Mouse (Mus musculus) mouse trophoblast stem cell (cell line): ENCODE data around the gene Cdk17.

Experiments used
- in situ Hi-C, 2 experiments: fragments of 300-500 bp; cut with MseI, MboI; formaldehyde crosslinking; loops; 2 replicates in 1 of 2; 3 replicates in 1 of 2; pipeline ENCODE4 v1.15.1; 2025

Cdk17 gene

DNA sequence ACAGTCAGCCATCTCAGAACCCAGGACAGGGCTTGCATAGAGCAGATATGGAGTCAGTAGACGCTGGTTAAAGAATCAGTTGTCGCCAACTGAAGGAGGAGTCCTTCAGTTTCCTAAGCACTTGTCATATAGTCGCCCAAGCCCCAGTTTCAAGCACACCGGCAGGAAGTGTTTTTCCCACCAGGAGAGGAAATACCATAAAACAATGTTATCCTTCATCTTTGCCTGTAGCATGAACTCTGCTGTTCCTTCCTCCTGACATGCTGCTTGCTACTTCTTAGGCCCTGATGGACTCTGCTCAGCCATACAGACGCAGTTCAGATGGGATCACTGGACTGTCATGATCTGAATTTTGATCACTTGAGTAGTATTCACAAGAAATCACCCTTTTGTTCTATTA lies 124.8 kb downstream of the Cdk17 start:
- in situ Hi-C loops = loop anchor here (10.0 kb wide), 1 partner anchor 211 kb away; no protein-coding TSS in a partner anchor

DNA sequence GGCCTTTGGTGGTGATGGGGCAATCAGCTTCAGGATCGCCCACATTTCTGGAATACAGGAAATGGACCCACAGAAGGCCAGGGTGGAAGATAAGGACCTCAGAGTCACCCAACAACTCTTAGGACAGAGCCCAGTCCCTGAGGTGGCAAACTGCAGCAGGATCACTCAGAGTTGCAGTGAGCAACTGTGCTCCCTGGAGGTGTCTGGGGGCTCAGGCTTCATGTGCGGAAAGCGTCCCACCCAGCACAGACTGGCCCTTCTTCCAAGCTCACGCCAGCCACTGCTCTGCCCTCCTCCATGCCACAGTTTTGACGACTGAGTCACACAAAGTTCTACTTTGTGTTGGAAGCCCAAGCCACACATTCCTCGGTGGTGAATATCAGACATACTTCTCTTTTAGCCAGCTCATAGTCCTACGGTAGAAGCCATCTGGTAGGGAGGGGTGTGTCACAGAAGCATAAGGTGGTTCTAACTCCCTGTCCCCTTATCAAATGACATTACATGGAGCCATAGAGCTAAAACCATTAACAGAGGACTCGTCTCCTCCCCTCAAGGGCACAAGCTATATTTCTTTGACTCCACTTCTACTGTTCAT lies 127.0 kb downstream of the Cdk17 start:
- in situ Hi-C loops = loop anchor here (10.0 kb wide), 1 partner anchor 213 kb away; no protein-coding TSS in a partner anchor

DNA sequence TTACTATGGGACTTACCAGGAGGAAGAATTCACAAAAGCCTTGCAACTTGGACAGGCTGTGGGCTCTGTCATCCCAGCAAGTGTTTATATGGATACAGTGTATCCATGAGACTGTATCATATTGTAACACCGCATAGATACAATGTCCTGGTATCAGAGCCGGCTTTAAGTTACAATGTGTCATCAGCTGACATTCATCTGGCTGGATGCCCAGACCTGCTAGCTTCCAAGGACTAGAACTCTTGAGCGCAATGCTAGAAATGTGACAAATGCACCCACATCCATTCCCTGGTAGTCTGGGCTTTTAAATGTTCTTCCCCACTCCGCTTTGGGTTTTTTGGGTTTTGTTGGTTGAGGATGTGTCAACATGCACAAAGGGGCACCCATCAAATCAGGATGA lies 127.7 kb downstream of the Cdk17 start:
- in situ Hi-C loops = loop anchor here (10.0 kb wide), 1 partner anchor 214 kb away; no protein-coding TSS in a partner anchor

DNA sequence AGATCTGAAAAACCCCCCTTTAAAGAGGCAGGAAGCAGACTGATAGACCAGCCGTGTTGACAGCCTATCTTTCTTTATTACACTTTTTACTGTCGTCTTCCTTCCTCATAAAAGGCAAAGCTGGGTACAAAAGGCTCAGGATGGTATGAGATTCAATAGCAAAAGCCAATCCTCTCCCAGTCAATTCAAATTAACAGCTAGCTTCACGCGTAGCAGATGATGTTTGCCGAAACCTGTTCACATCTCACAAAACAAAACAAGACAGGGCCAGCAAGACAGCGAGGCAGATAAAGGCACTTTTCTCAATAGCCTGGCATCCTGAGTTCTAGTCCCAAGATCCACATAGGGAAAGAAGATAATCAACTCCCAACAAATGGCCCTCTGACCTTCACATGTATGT lies 128.7 kb downstream of the Cdk17 start:
- in situ Hi-C loops = loop anchor here (10.0 kb wide), 1 partner anchor 215 kb away; no protein-coding TSS in a partner anchor

DNA sequence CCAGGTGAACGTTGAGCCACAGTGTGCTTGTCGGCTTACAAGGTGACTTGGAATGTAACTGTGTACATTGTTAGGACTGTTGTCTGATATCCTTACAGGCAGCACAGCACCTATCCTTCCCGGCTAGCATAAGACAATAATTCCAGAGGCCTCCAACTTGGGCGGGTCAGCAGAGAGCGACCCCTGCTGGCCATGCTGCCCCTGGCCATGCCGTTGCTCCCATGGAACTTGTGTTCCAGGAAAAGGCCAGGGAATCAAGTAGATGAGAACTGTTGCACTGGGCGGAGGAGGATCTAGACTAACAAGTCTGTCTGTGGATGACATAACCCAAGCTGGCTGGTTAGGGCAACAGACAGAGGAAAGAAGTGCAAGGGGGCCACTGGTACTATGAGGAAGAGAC lies 130.7 kb downstream of the Cdk17 start:
- in situ Hi-C loops = loop anchor here (5.0 to 10.0 kb wide), 2 partner anchors 133 to 136 kb away; no protein-coding TSS in a partner anchor

DNA sequence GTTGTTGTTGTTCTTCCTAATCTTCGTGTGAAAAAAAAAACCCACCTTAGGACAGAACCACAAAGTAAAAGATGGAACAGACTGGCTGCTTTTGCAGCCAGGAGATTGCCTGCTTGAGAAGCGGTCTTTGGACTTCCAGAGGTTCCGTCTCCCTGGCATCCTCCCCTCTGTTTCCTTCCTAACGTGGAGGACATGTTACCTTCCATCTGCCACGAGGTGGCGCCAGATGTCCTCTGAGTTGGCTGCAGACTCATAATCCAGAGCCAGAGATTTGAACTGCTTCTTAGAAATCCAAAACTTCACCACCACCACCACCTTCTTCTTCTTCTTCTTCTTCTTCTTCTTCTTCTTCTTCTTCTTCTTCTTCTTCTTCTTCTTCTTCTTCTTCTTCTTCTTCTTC lies 131.2 kb downstream of the Cdk17 start:
- in situ Hi-C loops = loop anchor here (5.0 to 10.0 kb wide), 2 partner anchors 133 to 135 kb away; no protein-coding TSS in a partner anchor

DNA sequence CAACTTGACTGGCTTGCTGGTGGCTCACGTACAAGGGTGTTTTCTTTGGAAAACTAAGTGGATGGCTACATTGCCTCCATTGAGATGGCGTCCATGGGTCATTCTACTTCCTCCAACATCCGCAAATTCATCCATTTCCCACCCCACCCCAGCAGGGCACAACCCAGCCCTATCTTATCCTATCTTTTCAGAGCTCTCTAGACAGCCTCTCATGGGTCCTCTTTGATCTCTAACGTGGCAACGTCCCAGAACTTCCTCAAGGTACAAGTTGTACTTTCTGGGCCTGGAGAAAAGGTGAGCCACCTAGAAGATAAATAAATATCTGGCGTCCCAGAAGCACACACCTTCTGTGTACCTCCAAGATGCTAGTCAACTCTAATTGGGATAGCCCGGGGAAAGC lies 132.9 kb downstream of the Cdk17 start:
- in situ Hi-C loops = loop anchor here (5.0 to 10.0 kb wide), 2 partner anchors 131 to 134 kb away; no protein-coding TSS in a partner anchor

DNA sequence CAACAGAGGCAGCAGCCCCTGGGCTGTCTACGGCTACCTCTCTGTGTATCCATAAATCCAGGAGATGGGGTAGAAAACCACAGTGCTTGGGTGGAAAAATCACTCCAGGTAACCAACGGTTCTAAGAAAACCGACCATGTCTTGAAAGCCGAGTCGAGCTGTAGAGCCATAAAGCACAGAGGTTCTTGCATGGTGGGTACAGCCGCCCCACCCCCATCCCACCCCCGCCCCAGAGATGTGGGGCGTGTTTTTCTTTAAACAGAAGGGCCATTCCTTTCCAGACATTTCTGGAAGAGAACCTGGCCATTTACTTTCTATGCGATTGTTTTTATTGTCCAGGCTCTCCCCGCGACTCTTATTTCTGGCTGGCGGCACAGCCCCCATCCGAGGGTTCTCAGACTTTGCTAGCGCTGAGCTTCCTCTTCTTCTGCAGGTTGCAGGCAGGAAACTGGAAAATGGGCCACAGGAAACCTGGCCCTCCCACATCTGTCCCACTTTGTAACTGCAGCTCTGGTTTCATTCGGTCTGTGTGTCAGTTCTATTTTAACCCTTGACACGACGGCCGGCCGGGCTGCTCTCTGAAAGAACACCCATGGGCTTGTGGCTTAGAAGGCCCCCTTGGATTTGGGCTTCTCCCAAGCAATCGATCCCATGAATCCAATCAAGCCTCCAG lies 134.0 kb downstream of the Cdk17 start:
- in situ Hi-C loops = loop anchor here (5.0 to 10.0 kb wide), 2 partner anchors 130 to 133 kb away; no protein-coding TSS in a partner anchor

DNA sequence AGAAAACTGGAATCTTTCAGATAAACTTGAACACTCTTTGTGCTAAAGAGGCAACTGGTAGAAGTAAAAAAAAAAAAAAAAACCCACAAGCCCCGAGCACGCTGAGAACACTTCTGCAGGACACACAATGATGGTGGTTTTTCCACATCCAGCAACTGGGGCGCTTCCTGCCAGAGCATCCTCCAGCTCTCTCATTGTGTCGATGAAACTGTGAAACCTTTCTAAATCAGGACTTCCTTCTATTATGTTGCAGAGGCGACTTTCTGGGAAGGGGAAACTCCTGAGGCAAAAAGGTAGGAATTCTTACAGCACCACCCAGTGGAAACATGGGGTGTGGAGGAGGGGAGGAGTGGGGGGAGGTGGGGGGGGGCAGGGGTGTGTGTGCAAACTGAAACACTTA lies 137.1 kb downstream of the Cdk17 start:
- in situ Hi-C loops = loop anchor here in 1 of 2 experiments (10.0 kb wide), 1 partner anchor 127 kb away; no protein-coding TSS in a partner anchor

DNA sequence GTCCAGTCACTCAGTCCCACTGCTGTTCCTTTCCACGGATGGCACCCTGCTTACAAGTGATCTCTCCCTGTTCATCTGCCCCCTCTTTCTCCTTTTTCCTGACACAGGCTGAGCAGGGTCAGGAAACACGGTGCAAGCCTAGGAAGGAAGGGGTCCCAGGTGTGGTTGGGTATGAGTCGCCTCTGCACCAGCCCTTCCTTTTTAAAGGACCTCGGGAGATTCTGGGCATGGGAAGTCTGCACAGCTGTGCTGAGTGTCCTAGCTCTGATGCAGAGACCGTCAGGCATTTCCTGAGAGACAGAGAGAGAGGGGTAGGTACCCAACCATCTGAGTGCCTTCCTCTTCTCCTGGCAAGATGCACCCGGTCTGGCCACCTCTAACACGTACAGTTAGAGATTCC lies 137.5 kb downstream of the Cdk17 start:
- in situ Hi-C loops = loop anchor here in 1 of 2 experiments (10.0 kb wide), 1 partner anchor 127 kb away; no protein-coding TSS in a partner anchor

DNA sequence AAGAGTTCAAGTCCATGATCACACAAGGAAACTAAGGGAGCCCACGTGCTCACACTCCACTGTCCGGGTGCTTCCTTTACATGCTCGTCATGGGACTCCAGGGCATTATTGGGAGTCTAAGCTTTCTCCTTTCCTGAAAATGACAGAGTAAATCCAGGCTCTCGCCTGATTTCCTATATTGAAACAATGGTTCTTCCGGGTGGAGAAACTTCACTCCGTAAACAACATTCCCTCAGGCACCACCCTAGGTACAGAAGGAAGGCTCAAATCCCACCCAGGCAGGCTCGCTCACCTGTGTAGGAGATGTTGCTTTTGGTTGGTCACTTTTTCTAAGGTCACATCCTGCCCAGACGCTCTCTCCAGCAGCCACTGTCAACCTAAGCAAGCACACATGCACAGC lies 141.2 kb downstream of the Cdk17 start:
- in situ Hi-C loops = no loop called here

DNA sequence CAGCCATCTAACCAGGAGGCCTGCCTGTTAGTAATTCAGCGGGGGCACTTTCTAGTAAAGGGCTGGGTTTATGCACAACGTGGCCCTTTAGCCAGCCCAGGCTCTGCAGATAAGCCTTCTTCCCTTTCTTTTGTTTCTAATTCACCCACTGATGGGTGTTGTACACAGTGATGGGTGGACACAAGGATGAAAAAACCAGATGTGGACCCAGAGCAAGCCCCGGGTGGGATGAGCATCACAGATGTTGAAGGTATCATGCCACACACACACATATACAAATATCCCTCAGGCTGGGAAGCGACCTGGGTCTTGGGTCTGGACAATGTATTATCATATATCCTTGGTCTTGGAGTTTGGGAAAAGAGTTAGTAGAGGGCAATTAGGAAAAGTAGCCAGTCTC lies 142.6 kb downstream of the Cdk17 start:
- in situ Hi-C loops = no loop called here

DNA sequence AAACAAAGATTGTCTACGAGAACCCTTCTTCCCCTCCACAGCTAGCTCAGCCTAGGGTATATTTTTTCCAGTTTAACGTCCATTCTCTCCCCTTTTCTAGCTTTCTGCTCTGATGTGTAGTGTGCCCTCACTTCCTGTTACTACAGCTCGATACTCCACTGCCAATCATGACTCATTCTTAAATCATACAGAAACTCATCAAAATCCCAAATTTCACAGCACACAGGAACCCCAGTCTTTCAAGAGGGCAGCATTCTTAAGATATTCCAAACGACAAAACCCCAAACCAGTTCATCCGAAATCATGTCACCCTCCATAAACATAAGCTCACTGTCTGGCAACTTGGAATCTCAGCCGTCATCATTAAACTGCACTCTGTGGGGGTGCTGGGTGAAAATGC lies 145.3 kb downstream of the Cdk17 start:
- in situ Hi-C loops = no loop called here

DNA sequence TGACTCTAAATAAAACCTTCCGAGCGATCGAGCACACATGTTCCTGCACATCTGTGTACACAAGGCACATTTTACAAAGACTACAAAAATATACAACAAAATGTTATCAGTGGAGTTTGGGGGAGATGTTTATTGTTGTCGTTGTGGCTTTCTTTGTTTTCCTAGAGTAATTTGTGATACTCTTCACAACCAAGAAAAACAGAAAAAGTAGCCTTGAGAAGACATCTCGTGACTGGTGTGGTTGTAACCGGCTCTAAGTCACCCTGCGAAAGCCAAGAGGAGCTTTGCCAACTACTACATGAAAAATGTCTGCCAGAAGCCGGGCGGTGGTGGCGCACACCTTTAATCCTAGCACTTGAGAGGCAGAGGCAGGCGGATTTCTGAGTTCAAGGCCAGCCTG lies 145.7 kb downstream of the Cdk17 start:
- in situ Hi-C loops = no loop called here

DNA sequence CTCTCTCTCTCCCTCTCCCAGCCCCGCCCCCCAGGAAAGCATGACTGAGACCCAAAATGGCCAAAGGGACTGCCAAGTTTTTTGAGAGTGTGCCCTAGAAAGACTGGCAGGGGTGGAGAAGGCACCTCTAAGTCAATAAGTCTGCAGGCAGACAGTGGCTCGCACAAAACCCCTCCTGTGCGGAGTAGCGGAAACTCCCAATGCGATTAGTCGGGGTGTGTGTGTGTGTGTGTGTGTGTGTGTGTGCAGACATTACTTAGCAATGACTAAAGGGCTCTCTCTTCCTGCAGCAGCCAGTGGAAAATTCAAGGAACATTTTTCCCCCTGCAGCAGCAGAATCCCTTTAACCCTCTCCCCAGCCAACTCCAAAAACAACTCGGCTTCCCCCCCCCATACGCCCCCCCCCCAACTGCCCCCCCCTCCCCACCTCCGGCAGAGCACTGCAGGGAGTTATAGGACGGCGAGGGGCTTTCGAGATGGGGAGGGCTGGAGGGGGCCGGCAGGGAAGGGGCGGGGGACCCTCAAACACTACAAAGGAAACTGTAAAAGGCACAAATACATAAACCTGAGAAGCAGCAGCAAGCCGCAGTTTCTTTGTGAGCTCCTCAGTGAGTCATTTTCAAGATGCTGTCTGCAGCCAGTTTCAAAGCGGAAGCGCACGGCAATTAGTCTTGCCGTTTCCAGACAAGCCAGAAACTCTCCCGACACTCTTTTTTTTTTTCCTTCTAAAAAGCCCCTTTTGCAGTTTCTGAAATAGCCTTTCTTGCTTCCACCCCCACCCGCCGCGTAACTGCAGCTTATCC lies 148.7 kb downstream of the Cdk17 start:
- in situ Hi-C loops = no loop called here

DNA sequence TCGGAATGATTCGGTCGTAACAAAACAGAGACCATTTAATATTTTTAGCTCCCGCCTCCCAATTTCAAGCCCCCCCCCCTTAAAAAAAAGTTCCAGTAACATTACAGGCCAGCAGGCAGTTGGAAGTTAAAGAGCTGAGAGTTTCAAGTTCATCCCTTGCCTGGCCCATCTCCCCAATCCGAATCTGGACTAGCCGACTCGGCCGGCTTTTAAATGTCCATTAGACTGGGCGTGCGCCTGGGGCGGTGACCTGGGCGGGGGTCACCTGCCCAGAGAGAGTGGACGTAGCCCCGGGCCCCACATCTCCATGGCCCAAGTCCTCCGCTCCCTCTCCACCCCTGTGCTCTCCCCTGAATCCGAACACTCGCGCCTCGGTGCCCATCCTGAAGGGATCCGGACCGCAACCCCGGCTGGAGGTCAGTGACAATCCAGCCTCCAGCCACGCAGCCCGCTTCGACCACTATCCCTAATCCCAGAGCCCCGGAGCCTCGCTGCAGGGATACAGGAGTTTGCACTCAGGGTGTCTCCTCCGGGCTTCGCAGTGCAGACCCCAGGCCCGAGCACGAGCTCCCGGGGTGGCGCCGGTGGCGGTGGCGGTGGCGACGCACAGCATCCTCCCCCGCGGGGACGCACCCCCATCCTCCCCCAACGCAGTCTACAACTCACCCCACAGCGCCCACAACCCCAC lies 149.4 kb downstream of the Cdk17 start:
- in situ Hi-C loops = no loop called here

DNA sequence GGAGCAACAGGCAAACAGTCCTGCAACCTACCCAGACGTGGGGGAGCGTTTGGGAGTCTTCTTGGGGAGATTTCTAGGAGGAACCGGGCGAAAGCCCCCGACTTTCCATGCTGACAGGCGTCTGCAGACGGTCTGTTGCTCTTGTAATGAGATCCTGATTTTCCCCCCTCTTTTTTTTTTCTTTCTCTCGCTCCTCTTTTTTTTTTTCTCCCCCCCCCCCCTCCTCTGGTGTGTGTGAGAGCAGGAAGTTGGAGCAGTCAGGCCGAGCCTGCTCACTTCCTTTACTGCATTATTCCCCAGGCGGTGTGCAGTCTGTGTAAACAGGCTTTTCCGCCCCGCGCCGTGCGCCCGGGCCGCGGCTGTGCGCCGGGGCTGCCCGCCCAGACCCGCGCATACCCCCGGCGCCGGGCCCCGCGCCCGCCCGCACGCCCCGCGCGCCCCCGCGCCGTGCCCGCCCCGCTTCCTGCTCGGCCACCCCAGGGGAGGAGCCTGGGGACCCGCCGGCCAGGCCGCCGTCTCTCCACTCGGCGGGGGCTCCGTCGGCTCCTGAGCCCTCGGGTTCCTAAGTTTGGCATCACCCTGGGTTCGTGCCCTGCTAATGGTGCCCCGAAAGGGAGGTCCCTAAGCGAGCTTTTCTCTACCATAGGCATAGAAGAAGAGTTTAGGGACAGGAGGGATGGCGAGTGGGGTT lies 150.2 kb downstream of the Cdk17 start, which contains the start of gene Elk3:
TSS of gene Elk3 (minus strand) at position 415 of the 691 bp plus-strand sequence.
- in situ Hi-C loops = no loop called here

DNA sequence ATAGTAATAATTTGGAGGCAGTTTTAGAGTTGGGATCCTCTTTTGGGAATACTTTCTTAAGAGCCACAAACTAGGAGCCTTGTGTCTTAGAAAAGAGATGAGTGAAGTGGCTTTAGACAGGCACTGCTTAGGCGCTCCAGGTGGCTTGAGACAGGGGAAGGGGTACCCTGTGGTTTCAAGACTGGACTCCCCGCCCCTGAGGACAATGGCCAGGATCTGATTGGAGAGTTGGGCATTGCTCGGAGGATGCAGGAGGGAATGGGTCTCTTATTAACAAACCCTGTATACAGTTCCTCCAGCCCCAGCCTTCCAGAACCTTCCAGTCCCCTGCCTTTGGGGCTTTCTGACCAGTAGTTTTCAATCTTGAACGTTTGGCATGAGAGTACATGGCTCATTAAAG lies 150.9 kb downstream of the Cdk17 start:
- in situ Hi-C loops = no loop called here
